Mouse (Mus musculus) left cerebral cortex, postnatal 4 days (tissue): ENCODE measurements around the gene Doc2b. TPM values are rescaled to one million over a fixed set of nuclear protein-coding genes. Genes with fewer than 3 reads are reported as not detected.
A peak's percentile ranks its signal among the peaks of the same experiment; 100 is the strongest.

Experiments used
- DNase-seq: peaks from one replicate; pipeline ENCODE4 v3.0.0-alpha.2; 2022
- intact Hi-C: fragments of 180-260 bp; cut with DNase I; formaldehyde crosslinking; loops from one replicate; pipeline ENCODE4 v1.15.1; 2025
- total RNA-seq, 2 experiments: library from RNA; stranded (reverse); gene quantifications; 2 replicates each; pipeline ENCODE4 v1.2.3; 2021

The Doc2b gene
- total RNA-seq, 2 experiments from 2014 or later, result 47.9 to 53.4 TPM

DNA sequence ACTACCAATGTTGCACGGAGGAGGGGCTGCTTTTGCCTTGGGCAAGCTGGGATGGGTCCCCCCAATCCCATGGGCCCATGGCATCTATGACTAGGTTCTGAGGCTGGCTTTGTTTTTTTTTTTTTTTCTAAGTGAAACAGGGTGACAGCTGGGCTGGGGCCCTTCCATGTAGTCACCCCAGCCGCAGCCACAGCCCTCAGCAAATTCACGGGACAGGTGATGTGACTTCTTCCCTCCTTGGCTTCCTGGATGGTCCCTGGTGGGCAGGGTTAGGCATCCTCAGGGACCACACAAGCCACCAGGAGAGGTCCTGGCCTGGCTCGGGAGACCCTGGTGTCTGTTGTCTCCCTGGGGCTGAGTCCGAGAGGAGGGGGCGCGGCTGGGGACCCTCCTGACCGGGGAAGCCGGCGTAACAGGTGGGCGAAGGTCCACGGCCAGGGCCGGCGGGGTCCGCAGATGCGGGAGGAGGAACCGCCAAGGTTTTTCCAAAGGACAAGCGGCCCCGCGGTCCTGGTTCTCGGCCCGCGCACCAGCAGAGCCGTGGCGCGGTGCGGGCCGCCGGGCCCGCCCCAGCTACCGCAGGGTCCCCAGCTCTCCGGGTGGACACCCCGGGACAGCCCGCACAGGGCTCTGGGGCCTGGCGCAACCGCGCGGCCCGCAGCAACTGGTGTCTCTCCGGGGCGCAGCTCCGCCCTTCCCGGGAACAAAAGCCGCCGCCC, 1.1 kb downstream of the Doc2b start:
- DNase-seq, result no peak
- intact Hi-C loops, result loop anchor here (5.0 to 10.0 kb wide), 2 partner anchors 110 to 173 kb away; no protein-coding TSS in a partner anchor

GRCm38 (mm10) chr11:75793351-75793750, 2.5 kb downstream of the Doc2b start:
- intact Hi-C loops, result loop anchor here (10.0 kb wide), 1 partner anchor 111 kb away; no protein-coding TSS in a partner anchor
- no peak for DNase-seq

GRCm38 (mm10) chr11:75792535-75792934, 3.3 kb downstream of the Doc2b start:
- intact Hi-C loops, result loop anchor here (10.0 kb wide), 1 partner anchor 112 kb away; no protein-coding TSS in a partner anchor
- no peak for DNase-seq

GRCm38 (mm10) chr11:75785897-75786296, 10.0 kb downstream of the Doc2b start:
- no peak for DNase-seq
- intact Hi-C loops, result loop anchor here (10.0 kb wide), 1 partner anchor 379 kb away; no protein-coding TSS in a partner anchor

DNA sequence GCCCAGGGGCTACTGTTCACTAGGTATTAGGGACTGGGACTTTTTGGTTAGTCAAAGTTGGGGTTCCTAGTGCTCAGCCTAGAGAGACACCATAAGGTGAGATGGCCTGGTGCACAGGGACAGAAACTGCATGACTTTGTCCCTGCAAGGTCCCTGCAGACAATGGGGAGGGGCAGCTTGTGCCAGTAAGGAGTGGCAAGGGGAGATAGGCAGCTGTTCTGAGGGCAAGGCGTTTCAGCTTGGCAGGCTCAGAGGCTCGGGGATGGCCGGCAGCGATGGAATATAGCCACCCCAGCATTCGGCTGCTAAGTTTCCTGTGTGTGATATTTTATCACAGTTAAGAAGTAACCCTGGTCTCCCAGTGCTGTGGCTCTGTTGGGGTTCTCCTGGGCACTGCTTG, 12.1 kb downstream of the Doc2b start:
- DNase-seq, result no peak
- intact Hi-C loops, result loop anchor here (5.0 to 10.0 kb wide), 2 partner anchors 184 to 381 kb away; no protein-coding TSS in a partner anchor

GRCm38 (mm10) chr11:75781919-75782318, 13.9 kb downstream of the Doc2b start:
- intact Hi-C loops, result loop anchor here (5.0 to 10.0 kb wide), 2 partner anchors 185 to 383 kb away; no protein-coding TSS in a partner anchor
- DNase-seq, result peak; percentile 74

DNA sequence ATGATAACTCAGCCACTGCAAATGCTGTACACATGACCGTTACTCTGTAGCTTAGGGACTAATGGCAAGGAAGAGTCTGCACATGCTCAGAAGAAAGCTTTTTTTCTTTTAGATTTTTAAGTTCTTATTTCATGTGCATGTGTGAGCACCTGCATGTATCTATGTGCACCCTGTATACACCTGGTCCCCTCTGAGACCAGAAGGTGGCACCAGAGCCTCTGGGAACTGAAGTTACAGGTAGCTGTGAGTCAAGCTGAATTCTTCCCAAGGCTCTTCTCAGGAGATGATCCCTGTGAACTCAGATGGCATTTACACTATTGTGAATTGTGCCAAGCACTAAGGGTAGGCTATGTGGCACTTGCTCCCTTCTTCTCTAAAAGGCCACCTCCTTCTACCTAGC, 19.9 kb downstream of the Doc2b start:
- intact Hi-C loops, result no loop called here
- DNase-seq, result no peak

DNA sequence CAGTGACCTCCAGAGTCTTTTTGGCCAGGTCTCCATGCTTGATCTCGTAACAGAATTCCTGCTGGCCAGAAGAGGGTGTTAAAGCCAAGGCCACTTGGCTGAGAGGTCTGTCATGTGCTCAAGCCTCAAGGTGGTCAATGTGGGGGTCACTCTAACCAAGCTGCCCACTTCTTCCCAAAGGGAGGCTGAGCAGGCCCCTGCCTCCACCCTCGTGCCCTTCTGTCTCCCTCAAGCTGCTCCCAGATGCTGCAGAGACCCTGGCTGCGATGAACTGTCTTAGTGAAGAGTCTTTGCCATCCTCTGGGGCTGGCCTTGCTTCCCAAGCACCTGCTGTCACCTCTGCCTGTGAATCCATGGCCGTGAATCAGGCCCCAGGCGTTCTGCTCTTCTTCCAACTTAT, 23.3 kb downstream of the Doc2b start:
- no peak for DNase-seq
- intact Hi-C loops, result no loop called here

DNA sequence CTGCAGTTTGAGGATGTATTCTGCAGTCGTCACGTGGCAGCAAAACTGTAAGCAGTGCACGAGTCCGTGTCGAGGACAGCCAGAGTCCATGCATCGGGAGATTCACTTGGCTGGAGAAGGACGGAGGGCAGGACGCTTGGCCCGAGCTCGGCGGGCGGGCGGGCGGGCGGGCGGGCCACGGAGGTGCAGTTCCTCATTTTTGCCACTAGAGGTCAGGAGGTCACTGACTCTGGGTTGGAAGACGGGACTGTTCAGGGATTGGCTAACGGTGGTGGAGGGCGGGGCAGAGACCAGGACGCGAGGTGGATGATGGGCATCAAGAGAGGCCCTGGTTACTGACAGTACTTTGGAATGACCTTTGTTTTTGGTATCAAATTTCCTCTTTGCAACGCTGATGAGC, 26.6 kb downstream of the Doc2b start:
- DNase-seq, result peak; percentile 87
- intact Hi-C loops, result no loop called here

- no peak for DNase-seq
- intact Hi-C loops, result no loop called here
Observed at GRCm38 (mm10) chr11:75768091-75768989, 27.5 kb downstream of the Doc2b start.

GRCm38 (mm10) chr11:75767014-75767413, 28.8 kb downstream of the Doc2b start:
- DNase-seq, result no peak
- intact Hi-C loops, result no loop called here

DNA sequence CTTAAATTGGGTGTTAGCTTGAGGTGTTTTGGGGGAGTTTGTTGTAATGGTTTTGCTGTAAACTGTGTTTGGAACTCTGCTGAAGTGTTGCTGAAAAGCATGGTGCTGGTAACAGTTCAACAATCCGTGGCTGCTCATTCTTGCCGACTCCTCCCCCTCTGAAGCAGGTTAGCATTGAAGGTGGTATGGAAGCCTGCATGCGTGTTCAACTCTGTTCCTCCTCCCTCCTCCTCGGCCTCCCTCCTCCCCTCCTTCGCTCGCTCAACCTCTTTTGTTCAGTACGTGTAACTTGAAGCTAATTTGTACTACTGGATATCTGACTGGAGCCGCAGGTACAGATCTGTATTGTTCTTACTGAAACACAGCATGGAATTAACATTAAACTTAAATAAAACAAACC, 30.7 kb downstream of the Doc2b start:
- no peak for DNase-seq
- intact Hi-C loops, result no loop called here

- intact Hi-C loops, result no loop called here
- DNase-seq, result no peak
Observed at GRCm38 (mm10) chr11:75764521-75765023, 31.3 kb downstream of the Doc2b start.

DNA sequence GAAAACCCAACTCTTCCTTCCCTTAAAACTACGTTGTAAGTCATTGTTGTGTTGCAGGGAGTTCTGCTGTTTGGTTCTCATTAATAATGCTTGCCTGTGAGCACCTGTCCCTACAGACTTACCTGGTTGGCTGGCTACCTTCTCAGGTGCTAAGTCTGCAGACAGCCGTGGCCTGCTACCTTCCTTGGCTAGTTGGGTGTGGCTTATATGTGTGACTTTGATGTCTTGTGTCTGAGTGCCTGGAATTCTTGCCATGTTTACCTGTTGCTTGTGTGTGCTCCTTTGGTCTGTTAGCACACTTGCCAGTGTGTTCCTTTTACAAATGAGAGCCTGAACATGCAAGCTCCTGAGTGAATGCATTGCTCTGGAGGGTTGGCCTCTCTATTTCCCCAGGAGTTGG, 33.1 kb downstream of the Doc2b start:
- DNase-seq, result no peak
- intact Hi-C loops, result no loop called here

DNA sequence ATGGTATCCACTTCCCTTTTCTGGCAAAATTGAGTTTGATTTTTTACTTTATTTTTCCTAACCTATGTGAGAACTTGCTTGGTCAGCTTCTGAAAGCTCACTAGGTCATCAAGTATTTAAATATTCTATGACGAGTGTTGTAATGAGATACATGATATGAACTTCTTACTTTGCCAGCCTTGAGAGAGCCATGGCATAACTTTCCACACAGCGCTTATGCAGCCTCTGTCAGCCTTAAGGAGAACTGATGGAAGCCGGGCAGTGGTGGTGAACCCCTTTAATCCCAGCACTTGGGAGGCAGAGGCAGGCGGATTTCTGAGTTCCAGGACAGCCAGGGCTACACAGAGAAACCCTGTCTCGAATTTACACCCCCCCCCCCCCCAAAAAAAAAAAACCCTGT, 35.1 kb downstream of the Doc2b start:
- no peak for DNase-seq
- intact Hi-C loops, result no loop called here

- intact Hi-C loops, result no loop called here
- no peak for DNase-seq
Observed at GRCm38 (mm10) chr11:75758553-75758952, 37.3 kb downstream of the Doc2b start.

- intact Hi-C loops, result no loop called here
Observed at GRCm38 (mm10) chr11:75756687-75757086, 39.2 kb downstream of the Doc2b start.

DNA sequence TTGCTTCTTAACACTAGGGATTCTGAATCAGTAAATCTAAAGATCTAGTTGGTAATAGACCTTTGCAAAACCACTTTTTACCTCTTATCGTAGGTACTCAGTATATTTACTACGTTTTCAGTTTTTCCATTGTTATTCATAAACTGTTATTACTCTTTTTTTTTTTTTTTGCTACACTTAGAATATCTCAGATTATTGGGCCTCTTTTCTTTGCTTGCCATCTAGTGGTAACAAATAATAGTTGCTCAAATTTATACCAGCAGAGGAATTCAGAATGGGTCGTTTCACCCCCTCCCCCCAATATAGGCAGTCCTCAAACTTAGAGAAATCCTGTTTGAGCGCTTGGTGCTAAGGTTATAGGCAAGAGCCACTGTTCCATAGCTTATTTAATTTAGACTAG, 44.8 kb downstream of the Doc2b start:
- intact Hi-C loops, result no loop called here
- DNase-seq, result no peak

More at GRCm38 (mm10) chr11:75756687-75757086, 39.2 kb downstream of the Doc2b start:
- no peak for DNase-seq

DNA sequence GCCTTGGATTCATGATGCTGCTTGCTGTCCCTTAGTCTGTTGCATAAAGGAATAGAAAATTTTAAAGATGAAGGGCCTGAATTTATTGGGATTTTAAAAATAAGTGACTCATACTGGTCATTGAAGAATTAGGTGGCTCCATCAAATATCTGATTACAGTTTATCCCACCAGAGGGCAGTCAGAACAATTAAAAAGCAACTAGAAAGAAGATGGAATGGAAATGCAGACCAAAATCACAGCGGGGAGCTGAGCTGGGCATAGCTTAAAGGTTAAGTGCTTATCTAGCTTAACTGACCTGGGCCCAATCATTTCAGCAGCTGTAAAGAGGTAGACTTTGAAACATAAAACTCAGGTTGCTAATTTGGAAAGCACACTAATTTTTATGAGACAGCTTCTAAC, 45.3 kb downstream of the Doc2b start:
- no peak for DNase-seq
- intact Hi-C loops, result no loop called here

- intact Hi-C loops, result no loop called here
Observed at GRCm38 (mm10) chr11:75744761-75745160, 51.1 kb downstream of the Doc2b start.

GRCm38 (mm10) chr11:75741615-75742014, 54.2 kb downstream of the Doc2b start:
- intact Hi-C loops, result no loop called here
- no peak for DNase-seq

More at GRCm38 (mm10) chr11:75744761-75745160, 51.1 kb downstream of the Doc2b start:
- DNase-seq, result no peak
